Mouse (Mus musculus) heart, embryonic 13.5 days (tissue): ENCODE measurements around the gene Defb26. TPM values are rescaled to one million over a fixed set of nuclear protein-coding genes. Genes with fewer than 3 reads are reported as not detected.

ENCODE experiments used
- ATAC-seq: fragments of 200-750 bp; cut with Nextera tagmentation; 2 replicates; pipeline ENCODE4 v1.8.0; 2017; ENCODE audit warnings: moderate TSS enrichment; ENCODE audit not compliant: insufficient number of reproducible peaks, low FRiP score, low TSS enrichment; ENCODE audit errors: extremely low read depth
- H3K27ac ChIP-seq: fragments of 300-500 bp; sonication (generic); replicated peaks from 2 replicates; pipeline ENCODE4 v1.5.1; 2015; ENCODE audit warnings: moderate library complexity, mild to moderate bottlenecking, inconsistent platforms
- H3K27me3 ChIP-seq: fragments of 300-500 bp; sonication (generic); replicated peaks from 2 replicates; pipeline ENCODE4 v1.6.1; 2015; ENCODE audit warnings: mild to moderate bottlenecking, inconsistent platforms
- H3K36me3 ChIP-seq: fragments of 300-500 bp; sonication (generic); 2 replicates; pipeline ENCODE4 v1.6.1; 2015; ENCODE audit warnings: mild to moderate bottlenecking, inconsistent platforms
- H3K4me1 ChIP-seq: fragments of 300-500 bp; sonication (generic); 2 replicates; pipeline ENCODE4 v1.6.1; 2015; ENCODE audit warnings: inconsistent platforms
- H3K4me2 ChIP-seq: fragments of 300-500 bp; sonication (generic); 2 replicates; pipeline ENCODE4 v1.6.1; 2015; ENCODE audit warnings: inconsistent platforms, mild to moderate bottlenecking, moderate library complexity
- H3K4me3 ChIP-seq: fragments of 300-500 bp; sonication (generic); 2 replicates; pipeline ENCODE4 v1.5.1; 2015; ENCODE audit warnings: moderate library complexity, mild to moderate bottlenecking, inconsistent platforms
- H3K9ac ChIP-seq: fragments of 300-500 bp; sonication (generic); 2 replicates; pipeline ENCODE4 v1.6.1; 2015; ENCODE audit warnings: inconsistent platforms, mild to moderate bottlenecking, moderate library complexity
- H3K9me3 ChIP-seq: fragments of 300-500 bp; sonication (generic); 2 replicates; pipeline ENCODE4 v1.6.1; 2016; ENCODE audit warnings: inconsistent platforms
- WGBS: fragments of 180-500 bp; shearing (Covaris S2); methylation state at CpG from one replicate; pipeline ENCODE4 v1.1.7; 2015; ENCODE audit warnings: mixed read lengths; 5-methylcytosine and 5-hydroxymethylcytosine counted together
- polyA plus RNA-seq: library from polyadenylated mRNA; unstranded; fragments of >200 nt; fragmentation: Nextera tagmentation; extraction: Ambion mirVana; gene quantifications from 2 replicates; pipeline ENCODE4 v1.2.1, GENCODE M21; 2015

The Defb26 gene
- polyA plus RNA-seq, result not detected in 2 replicates

DNA sequence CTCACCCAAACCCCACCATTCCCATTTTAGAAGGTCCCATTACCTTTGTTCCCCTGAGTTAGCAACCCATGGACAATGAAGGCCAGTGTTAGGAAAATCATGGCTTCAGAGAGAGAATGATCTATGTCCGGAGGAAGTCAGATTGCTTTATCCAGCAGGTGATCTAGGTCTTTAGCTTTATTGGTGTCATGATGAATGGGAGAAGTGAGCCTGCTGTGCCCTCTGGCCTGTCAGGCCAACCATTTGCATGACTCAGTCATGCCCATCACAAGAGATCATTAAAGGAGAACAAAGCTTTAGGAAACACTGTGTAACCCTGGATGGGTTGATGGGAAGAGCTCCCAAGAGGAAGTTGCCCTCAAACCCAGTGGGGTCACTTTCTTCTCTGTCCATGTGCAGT, at the start of gene Defb26:
Defb26 (minus strand) TSS at position 101 of the 400 bp plus-strand sequence.
- Histone ChIP-seq H3K36me3 (no peaks in the 10 kb centered on the region), H3K4me1 (no peaks in the 10 kb centered on the region), H3K9ac (no peak within 1 kb of the TSS), H3K4me2 (no peak within 1 kb of the TSS), H3K4me3 (no peak within 1 kb of the TSS), H3K27me3 (no peaks in the 10 kb centered on the region), H3K9me3 (no peaks in the 10 kb centered on the region), H3K27ac (no peak within 1 kb of the TSS)
- 74% methylated on average over 1 of the region's 1 CpGs for WGBS
- ATAC-seq, result no peak

DNA sequence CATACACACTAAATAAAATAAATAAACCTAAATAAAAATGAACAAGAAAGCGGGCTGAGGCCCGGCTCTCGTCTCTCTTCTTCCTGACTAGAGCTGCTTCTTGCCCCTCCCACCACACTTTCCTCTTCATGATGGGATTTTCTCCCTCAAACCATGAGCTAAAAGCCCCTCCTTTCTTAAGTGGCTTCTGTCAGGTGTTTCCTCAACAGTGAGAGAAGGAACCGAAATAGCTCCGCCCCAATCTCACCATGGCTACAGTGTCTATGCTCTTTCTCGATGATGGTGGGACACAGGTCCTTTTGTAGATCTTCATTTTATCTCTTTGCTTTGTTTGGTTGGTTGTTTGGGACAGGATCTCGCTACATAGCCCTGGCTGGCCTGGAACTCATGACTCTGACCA, 45.2 kb upstream of the Defb26 start:
- H3K27me3 ChIP-seq, result peaks cover 8% of the 10 kb centered on the region; the same call in 1 of the 2 replicates
- H3K9ac ChIP-seq, result no peak overlapping the region
- no peak overlapping the region for H3K4me3 ChIP-seq
- ATAC-seq, result no peak
- H3K4me1 ChIP-seq, result 0 out of 2 replicates have a peak, but pooled peaks cover 3% of the 10 kb centered on the region
- no peaks in the 10 kb centered on the region for H3K36me3 ChIP-seq
- 81% methylated on average over 7 of the region's 7 CpGs for WGBS
- H3K27ac ChIP-seq, result no peak overlapping the region
- H3K4me2 ChIP-seq, result no peak overlapping the region
- H3K9me3 ChIP-seq, result no peaks in the 10 kb centered on the region

DNA sequence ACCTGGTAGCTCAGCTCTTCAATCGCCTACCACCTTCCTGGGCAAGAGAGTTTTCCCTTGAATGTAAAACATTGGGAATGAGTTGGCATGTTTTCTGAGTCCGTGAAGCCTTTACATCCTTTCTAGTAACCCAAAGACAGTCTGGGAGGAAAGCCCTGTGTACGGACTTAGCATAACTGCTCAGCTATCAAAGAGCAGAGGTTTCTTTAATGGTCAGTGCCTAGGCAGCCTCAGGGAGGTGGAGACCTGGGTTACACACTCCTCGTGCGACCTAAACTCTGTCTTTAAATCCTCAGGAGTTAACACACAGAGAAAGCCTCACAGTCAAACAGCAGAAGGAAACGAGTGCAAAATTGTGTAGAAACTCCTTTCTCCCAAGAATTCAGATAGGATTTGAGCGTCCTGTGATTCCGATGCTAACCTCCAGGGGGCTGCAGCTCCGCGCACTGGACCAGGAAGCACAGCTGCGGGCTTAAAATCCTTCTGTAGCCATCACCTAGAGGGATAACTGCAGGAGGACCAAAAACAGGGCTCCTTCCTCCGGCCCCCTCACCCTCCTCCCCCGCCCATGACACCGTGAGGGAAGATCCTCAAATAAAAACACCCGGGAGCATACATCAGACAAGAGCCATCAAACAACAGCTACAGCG, 42.4 kb upstream of the Defb26 start:
- H3K9ac ChIP-seq, result 0 out of 2 replicates have a peak overlapping the region, but pooled peaks have one; percentile 47
- no peaks in the 10 kb centered on the region for H3K36me3 ChIP-seq
- H3K9me3 ChIP-seq, result no peaks in the 10 kb centered on the region
- H3K4me2 ChIP-seq, result peak overlapping the region; percentile 52
- ATAC-seq, result no peak
- 10% methylated on average over 16 of the region's 16 CpGs for WGBS
- no peak overlapping the region for H3K27ac ChIP-seq
- peak overlapping the region; percentile 16; the same call in 1 of the 2 replicates for H3K4me3 ChIP-seq
- H3K27me3 ChIP-seq, result peaks cover 8% of the 10 kb centered on the region; the same call in 1 of the 2 replicates
- 0 out of 2 replicates have a peak, but pooled peaks cover 3% of the 10 kb centered on the region for H3K4me1 ChIP-seq

DNA sequence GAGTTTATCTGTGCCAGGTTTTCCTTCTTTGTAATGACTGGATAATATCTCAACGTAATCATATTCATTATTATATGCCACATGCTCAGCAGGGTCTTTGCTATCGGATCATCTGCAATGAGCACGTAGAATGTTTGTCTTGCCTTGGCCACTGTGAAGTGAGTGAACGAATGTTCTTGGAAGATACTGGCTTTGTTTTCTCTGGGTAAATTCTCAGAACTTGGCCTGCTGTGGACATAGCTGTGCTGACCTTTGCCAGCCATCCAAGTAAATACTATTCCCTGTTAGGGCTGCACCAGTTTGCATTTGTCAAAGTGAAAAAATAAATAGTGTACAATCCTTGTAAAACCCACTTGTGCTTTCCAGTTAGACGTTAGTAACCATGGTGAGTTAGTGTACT, 36.6 kb upstream of the Defb26 start:
- H3K9me3 ChIP-seq, result no peaks in the 10 kb centered on the region
- H3K27me3 ChIP-seq, result no peaks in the 10 kb centered on the region
- H3K4me3 ChIP-seq, result no peak overlapping the region
- H3K27ac ChIP-seq, result no peak overlapping the region
- peaks cover 8% of the 10 kb centered on the region; the same call in 1 of the 2 replicates for H3K4me1 ChIP-seq
- no peaks in the 10 kb centered on the region for H3K36me3 ChIP-seq
- ATAC-seq, result no peak
- H3K4me2 ChIP-seq, result no peak overlapping the region
- no peak overlapping the region for H3K9ac ChIP-seq
- WGBS, result 73% methylated on average over 5 of the region's 5 CpGs

DNA sequence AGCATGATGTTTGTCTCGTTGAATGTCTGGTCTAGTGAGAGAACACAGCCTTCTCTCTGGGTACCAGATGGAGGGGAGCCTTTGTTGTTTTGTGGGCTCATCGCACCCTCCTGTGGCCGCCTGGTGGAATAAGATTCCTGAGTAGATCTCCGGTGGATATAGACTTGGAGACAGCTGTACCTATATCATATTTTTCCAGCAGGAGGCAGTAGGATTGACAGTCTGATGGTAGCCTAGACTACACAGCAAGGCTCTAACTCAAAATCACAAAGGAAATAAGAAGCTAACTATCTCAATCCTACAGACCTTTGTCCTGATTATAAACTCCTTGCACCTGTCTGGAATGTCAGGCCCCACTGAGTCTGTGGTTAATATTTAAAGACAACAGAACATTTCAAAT, 33.2 kb upstream of the Defb26 start:
- peaks cover 8% of the 10 kb centered on the region; the same call in 1 of the 2 replicates for H3K4me1 ChIP-seq
- WGBS, result 19% methylated on average over 4 of the region's 4 CpGs
- no peak overlapping the region for H3K4me2 ChIP-seq
- 0 out of 2 replicates have a peak, but pooled peaks cover 4% of the 10 kb centered on the region for H3K9me3 ChIP-seq
- no peak overlapping the region for H3K27ac ChIP-seq
- no peak overlapping the region for H3K9ac ChIP-seq
- no peaks in the 10 kb centered on the region for H3K36me3 ChIP-seq
- H3K4me3 ChIP-seq, result no peak overlapping the region
- H3K27me3 ChIP-seq, result no peaks in the 10 kb centered on the region
- ATAC-seq, result no peak

DNA sequence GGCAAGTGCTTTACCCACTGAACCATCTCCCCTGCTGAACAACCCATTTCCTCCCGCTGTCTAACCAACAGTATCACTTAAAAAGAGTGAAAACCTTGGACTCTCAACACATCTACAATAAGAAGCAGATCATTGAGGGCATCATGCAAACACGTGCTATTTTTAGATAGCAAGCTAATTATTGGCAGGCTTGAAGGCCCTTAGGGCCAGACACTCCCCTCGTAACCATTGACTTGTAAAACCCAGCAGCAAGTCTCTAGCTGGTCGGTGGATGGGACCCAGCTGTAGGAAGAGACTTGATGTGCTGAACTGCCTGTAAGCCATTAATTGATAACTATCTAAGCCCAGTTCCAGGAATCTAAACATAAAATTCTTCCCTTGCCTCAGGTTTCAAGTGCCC, 32.0 kb upstream of the Defb26 start:
- Histone ChIP-seq H3K9ac (no peak overlapping the region), H3K4me3 (no peak overlapping the region), H3K9me3 (0 out of 2 replicates have a peak, but pooled peaks cover 4% of the 10 kb centered on the region), H3K4me2 (no peak overlapping the region), H3K27me3 (no peaks in the 10 kb centered on the region), H3K27ac (no peak overlapping the region), H3K36me3 (no peaks in the 10 kb centered on the region), H3K4me1 (peaks cover 8% of the 10 kb centered on the region; the same call in 1 of the 2 replicates)
- ATAC-seq, result no peak
- WGBS, result 55% methylated on average over 4 of the region's 4 CpGs

DNA sequence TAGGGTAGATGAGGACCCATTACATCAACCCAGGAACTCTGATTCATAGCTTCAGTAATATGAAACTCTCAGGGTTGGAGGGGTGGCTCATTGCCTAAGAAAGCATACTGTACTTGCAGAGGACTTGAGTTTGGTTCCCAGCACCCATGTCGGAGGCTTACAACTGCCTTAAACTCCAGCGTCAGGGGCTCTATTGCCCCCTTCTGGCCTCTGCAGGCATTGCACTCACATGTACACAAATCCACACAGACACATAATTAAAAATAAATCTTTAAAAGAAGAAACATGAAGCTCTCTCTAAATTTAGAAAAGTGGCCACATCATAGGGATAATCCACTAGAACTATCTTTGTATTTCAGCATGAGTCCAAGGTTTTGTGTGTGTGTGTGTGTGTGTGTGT, 31.4 kb upstream of the Defb26 start:
- H3K36me3 ChIP-seq, result no peaks in the 10 kb centered on the region
- no peak for ATAC-seq
- WGBS, result 70% methylated on average over 2 of the region's 2 CpGs
- no peak overlapping the region for H3K9ac ChIP-seq
- H3K9me3 ChIP-seq, result 0 out of 2 replicates have a peak, but pooled peaks cover 4% of the 10 kb centered on the region
- no peak overlapping the region for H3K4me2 ChIP-seq
- no peaks in the 10 kb centered on the region for H3K27me3 ChIP-seq
- H3K4me3 ChIP-seq, result no peak overlapping the region
- H3K4me1 ChIP-seq, result peaks cover 8% of the 10 kb centered on the region; the same call in 1 of the 2 replicates
- H3K27ac ChIP-seq, result no peak overlapping the region

DNA sequence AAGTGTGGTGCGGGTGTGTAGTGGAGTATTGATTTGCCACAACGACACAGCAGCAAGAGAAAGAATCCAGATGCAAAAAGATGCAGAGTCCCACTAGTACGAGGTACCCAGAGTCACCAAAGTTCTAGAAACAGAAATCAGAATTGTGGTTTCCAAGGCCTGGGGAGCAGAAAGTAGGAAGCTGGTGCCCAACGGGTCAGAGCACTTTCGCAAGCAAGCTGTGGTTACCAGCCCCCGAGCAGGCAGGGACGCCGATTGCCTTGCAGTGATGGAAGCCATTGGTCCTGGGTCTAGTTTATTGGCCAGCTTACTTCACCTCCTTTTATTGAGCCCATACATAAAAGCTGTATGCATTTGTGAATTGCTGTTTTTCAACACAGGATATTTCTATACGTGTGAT, 30.5 kb upstream of the Defb26 start:
- WGBS, result 74% methylated on average over 9 of the region's 9 CpGs
- no peak overlapping the region for H3K9ac ChIP-seq
- H3K9me3 ChIP-seq, result 0 out of 2 replicates have a peak, but pooled peaks cover 4% of the 10 kb centered on the region
- H3K4me2 ChIP-seq, result no peak overlapping the region
- no peaks in the 10 kb centered on the region for H3K36me3 ChIP-seq
- no peak overlapping the region for H3K27ac ChIP-seq
- ATAC-seq, result no peak
- peaks cover 8% of the 10 kb centered on the region; the same call in 1 of the 2 replicates for H3K4me1 ChIP-seq
- H3K4me3 ChIP-seq, result no peak overlapping the region
- H3K27me3 ChIP-seq, result no peaks in the 10 kb centered on the region

DNA sequence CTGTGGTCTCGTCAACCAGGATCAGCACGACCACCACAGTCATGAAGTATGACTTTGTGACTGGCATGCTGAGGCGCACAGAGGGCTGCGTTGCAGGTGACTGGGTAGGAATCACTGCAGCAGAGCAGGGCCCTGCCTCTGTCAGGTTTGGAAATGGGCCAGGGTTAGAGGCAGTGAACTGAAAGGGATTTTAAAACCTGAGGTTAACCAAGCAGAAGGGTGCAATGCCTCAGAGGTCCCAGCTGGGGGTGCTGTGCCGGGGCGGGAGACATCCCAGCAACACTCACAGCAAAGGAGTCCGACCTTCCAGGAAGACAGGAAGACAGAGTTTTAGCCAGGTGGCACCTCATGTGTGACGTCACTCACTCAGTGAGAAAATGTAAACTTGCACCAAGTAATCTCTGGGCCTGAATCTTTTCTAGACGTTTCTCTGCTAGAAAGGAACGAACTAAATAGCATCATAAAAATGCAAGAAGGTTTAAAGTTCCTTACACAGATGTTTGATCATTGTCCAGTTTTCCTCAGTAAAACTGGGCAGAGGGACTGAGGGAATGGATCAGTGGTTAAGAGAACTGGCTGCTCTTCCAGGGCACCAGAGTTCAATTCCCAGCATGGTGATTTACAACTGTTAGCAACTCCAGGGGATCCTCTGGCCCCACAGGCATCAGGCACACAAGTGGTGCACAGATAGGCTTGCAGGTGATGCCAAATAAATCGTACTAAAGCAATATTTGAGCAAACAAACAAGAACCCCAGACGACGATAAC, 28.6 kb upstream of the Defb26 start, which contains the start of gene Defb29:
Defb29 (minus strand) TSS at position 155 of the 767 bp plus-strand sequence.
- Histone ChIP-seq H3K9ac (no peak within 1 kb of the TSS), H3K9me3 (0 out of 2 replicates have a peak, but pooled peaks cover 4% of the 10 kb centered on the region), H3K27ac (no peak within 1 kb of the TSS), H3K4me2 (no peak within 1 kb of the TSS), H3K4me3 (no peak within 1 kb of the TSS), H3K27me3 (no peaks in the 10 kb centered on the region), H3K36me3 (no peaks in the 10 kb centered on the region), H3K4me1 (peaks cover 8% of the 10 kb centered on the region; the same call in 1 of the 2 replicates)
- WGBS, result 49% methylated on average over 13 of the region's 13 CpGs
- ATAC-seq, result no peak

DNA sequence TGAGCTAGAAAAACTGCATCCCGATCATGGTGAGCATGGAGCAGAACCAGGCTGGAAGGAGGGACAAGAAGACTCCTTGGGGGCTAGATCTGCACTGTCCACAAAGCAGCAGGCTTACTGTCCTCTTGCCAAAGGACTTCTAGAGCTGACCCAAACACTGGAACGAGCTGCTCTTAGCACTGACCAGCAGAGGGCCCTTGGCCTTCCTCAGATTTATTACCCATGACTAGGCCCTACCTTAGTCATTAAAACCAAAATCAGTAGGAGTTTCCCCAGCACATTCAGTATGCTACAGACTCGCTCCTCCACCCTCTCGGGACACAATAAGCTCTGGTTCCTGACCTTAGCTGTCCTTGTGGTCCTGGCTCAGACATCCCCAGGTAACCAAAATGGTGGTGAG, 6.5 kb upstream of the Defb26 start, which contains the start of gene Defb28:
Defb28 (plus strand) TSS at position 275 of the 400 bp plus-strand sequence.
- Histone ChIP-seq H3K27me3 (no peaks in the 10 kb centered on the region), H3K9me3 (no peaks in the 10 kb centered on the region), H3K4me3 (no peak within 1 kb of the TSS), H3K27ac (no peak within 1 kb of the TSS), H3K9ac (no peak within 1 kb of the TSS), H3K4me2 (no peak within 1 kb of the TSS), H3K4me1 (no peaks in the 10 kb centered on the region), H3K36me3 (no peaks in the 10 kb centered on the region)
- 67% methylated on average over 4 of the region's 4 CpGs for whole genome bisulfite sequencing
- no peak for ATAC-seq

DNA sequence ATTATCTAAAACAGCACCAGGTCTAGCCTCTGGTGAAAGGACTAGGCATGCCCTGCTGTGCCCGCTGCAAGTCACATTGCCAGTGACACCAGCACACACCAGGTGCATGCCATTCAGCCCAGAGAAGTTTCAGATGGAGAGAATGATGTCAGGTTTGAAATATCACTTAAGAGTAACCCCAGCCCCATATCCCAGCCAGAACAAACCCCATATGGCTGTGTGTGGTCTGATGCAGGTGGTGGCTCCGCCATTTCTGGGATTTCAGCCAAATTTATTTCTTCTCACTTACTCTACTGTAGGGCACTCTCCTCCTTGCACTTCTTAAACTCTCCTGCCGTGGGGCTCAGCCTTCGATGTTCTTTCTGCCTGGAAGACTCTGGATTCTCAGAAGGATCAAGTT, 4.6 kb upstream of the Defb26 start:
- no peaks in the 10 kb centered on the region for H3K4me1 ChIP-seq
- no peak overlapping the region for H3K9ac ChIP-seq
- H3K4me2 ChIP-seq, result no peak overlapping the region
- WGBS, result 62% methylated on average over 4 of the region's 4 CpGs
- ATAC-seq, result no peak; the same call in 1 of the 2 replicates
- no peak overlapping the region for H3K27ac ChIP-seq
- H3K27me3 ChIP-seq, result no peaks in the 10 kb centered on the region
- H3K9me3 ChIP-seq, result no peaks in the 10 kb centered on the region
- no peaks in the 10 kb centered on the region for H3K36me3 ChIP-seq
- H3K4me3 ChIP-seq, result no peak overlapping the region
